Mouse (Mus musculus) gastrocnemius, postnatal 36 days (tissue): ENCODE measurements at regions not wholly inside any gene's neighbourhood (a gene's known extent, or its start where the extent isn't known, plus 50 kb on each side); places are given as distances from the start of the nearest gene placed in this dataset.

Source experiments
- DNase-seq, 2 experiments: peaks; one replicate each; pipeline ENCODE4 v3.0.0; 2022
- intact Hi-C: fragments of 180-260 bp; cut with DNase I; formaldehyde crosslinking; loops from one replicate; pipeline ENCODE4 v1.15.1; 2025

GRCm38 (mm10) chr11:112885336-112885940 is 103.4 kb downstream of the Sox9 start:
- intact Hi-C loops = no loop called here
- DNase-seq = no peak

- intact Hi-C loops = no loop called here
- no peak for DNase-seq
Observed at GRCm38 (mm10) chr11:112886139-112886538, 104.1 kb downstream of the Sox9 start.

- intact Hi-C loops = no loop called here
Observed at GRCm38 (mm10) chr11:112889760-112890159, 107.7 kb downstream of the Sox9 start.

GRCm38 (mm10) chr11:112897597-112897996 is 115.6 kb downstream of the Sox9 start:
- intact Hi-C loops = no loop called here
- DNase-seq = no peak

More at GRCm38 (mm10) chr11:112889760-112890159, 107.7 kb downstream of the Sox9 start:
- DNase-seq = no peak

GRCm38 (mm10) chr11:112902618-112903017 is 120.6 kb downstream of the Sox9 start:
- intact Hi-C loops = no loop called here
- DNase-seq = no peak

- intact Hi-C loops = no loop called here
- no peak for DNase-seq
Observed at GRCm38 (mm10) chr11:112910309-112910708, 128.3 kb downstream of the Sox9 start.

GRCm38 (mm10) chr11:112912875-112913274 is 130.9 kb downstream of the Sox9 start:
- DNase-seq = no peak

GRCm38 (mm10) chr11:112916923-112917322 is 134.9 kb downstream of the Sox9 start:
- DNase-seq = no peak
- intact Hi-C loops = no loop called here

More at GRCm38 (mm10) chr11:112912875-112913274, 130.9 kb downstream of the Sox9 start:
- intact Hi-C loops = no loop called here

- no peak for DNase-seq
- intact Hi-C loops = no loop called here
Observed at GRCm38 (mm10) chr11:112920131-112920530, 138.1 kb downstream of the Sox9 start.

- intact Hi-C loops = no loop called here
- no peak for DNase-seq
Observed at GRCm38 (mm10) chr11:112924577-112924976, 142.6 kb downstream of the Sox9 start.

GRCm38 (mm10) chr11:112925140-112925539 is 143.1 kb downstream of the Sox9 start:
- intact Hi-C loops = no loop called here
- DNase-seq = no peak

GRCm38 (mm10) chr11:112926330-112927025 is 144.5 kb downstream of the Sox9 start:
- DNase-seq = peak; percentile 22 to 25
- intact Hi-C loops = no loop called here

- DNase-seq = peak; percentile 7 to 20
- intact Hi-C loops = no loop called here
Observed at GRCm38 (mm10) chr11:112930186-112930808, 148.3 kb downstream of the Sox9 start.

- peak in 1 of 2 experiments; percentile 28 for DNase-seq
- intact Hi-C loops = no loop called here
Observed at GRCm38 (mm10) chr11:112938035-112938434, 156.0 kb downstream of the Sox9 start.

GRCm38 (mm10) chr11:112951421-112951820 is 169.4 kb downstream of the Sox9 start:
- intact Hi-C loops = no loop called here
- DNase-seq = no peak

GRCm38 (mm10) chr11:112952356-112952755 is 170.3 kb downstream of the Sox9 start:
- DNase-seq = no peak
- intact Hi-C loops = no loop called here

- DNase-seq = no peak
- intact Hi-C loops = no loop called here
Observed at GRCm38 (mm10) chr11:112953491-112953890, 171.5 kb downstream of the Sox9 start.

- DNase-seq = peak in 1 of 2 experiments; percentile 21
- intact Hi-C loops = no loop called here
Observed at GRCm38 (mm10) chr11:112956748-112957440, 174.9 kb downstream of the Sox9 start.

- no peak for DNase-seq
- intact Hi-C loops = no loop called here
Observed at GRCm38 (mm10) chr11:112959609-112960008, 177.6 kb downstream of the Sox9 start.

GRCm38 (mm10) chr11:112973286-112973685 is 191.3 kb downstream of the Sox9 start:
- no peak for DNase-seq
- intact Hi-C loops = no loop called here

GRCm38 (mm10) chr11:112974893-112975292 is 192.9 kb downstream of the Sox9 start:
- no peak for DNase-seq
- intact Hi-C loops = no loop called here
